Mouse (Mus musculus) hindbrain, embryonic 16.5 days (tissue): Measurements from ENCODE around the gene Foxr1. TPM values are rescaled to one million over a fixed set of nuclear protein-coding genes. Genes with fewer than 3 reads are reported as not detected.
"Not testable (repeated sequence)": the region's sequence is repeated elsewhere in the genome, so short reads cannot be mapped to it uniquely, and the experiment has no call there.

Experiments
- ATAC-seq: fragments of 200-750 bp; cut with Nextera tagmentation; 2 replicates; pipeline ENCODE4 v1.8.0; 2017; ENCODE audit warnings: moderate TSS enrichment, moderate library complexity
- H3K27ac ChIP-seq: fragments of 300-500 bp; sonication (generic); 2 replicates; pipeline ENCODE4 v1.5.1; 2014; ENCODE audit warnings: low read depth, mild to moderate bottlenecking, control low read depth, low read length, moderate library complexity
- H3K27me3 ChIP-seq: fragments of 300-500 bp; sonication (generic); replicated peaks from 2 replicates; pipeline ENCODE4 v1.6.1; 2014; ENCODE audit warnings: low read length; ENCODE audit not compliant: control insufficient read depth, insufficient read depth
- H3K36me3 ChIP-seq: fragments of 300-500 bp; sonication (generic); 2 replicates; pipeline ENCODE4 v1.6.1; 2014; ENCODE audit warnings: mild to moderate bottlenecking, low read length, moderate library complexity, mixed read lengths; ENCODE audit not compliant: control insufficient read depth, insufficient read depth
- H3K4me1 ChIP-seq: fragments of 300-500 bp; sonication (generic); 2 replicates; pipeline ENCODE4 v1.6.1; 2014; ENCODE audit warnings: low read depth, low read length; ENCODE audit not compliant: control insufficient read depth, insufficient read depth
- H3K4me2 ChIP-seq: fragments of 300-500 bp; sonication (generic); 2 replicates; pipeline ENCODE4 v1.6.1; 2014; ENCODE audit warnings: mild to moderate bottlenecking, low read length, control low read depth, moderate library complexity
- H3K4me3 ChIP-seq: fragments of 300-500 bp; sonication (generic); 2 replicates; pipeline ENCODE4 v1.5.1; 2014; ENCODE audit warnings: mild to moderate bottlenecking, low read length, control low read depth, moderate library complexity
- H3K9ac ChIP-seq: fragments of 300-500 bp; sonication (generic); 2 replicates; pipeline ENCODE4 v1.6.1; 2014; ENCODE audit warnings: low read depth, mild to moderate bottlenecking, control low read depth, low read length, moderate library complexity
- H3K9me3 ChIP-seq: fragments of 300-500 bp; sonication (generic); 2 replicates; pipeline ENCODE4 v1.6.1; 2014; ENCODE audit warnings: mild to moderate bottlenecking, low read length, moderate library complexity; ENCODE audit not compliant: control insufficient read depth
- WGBS: fragments of 180-500 bp; shearing (Covaris S2); extraction: QIAGEN DNeasy Blood & Tissue Kit; methylation state at CpG from one replicate; pipeline ENCODE4 v1.1.7; 2014; 5-methylcytosine and 5-hydroxymethylcytosine counted together
- polyA plus RNA-seq: library from polyadenylated mRNA; unstranded; fragments of >200 nt; fragmentation: Nextera tagmentation; extraction: Ambion mirVana; gene quantifications from 2 replicates; pipeline ENCODE4 v1.2.1, GENCODE M21; 2015

Foxr1 gene
- polyA plus RNA-seq, 1 experiment from 2014 or later, result not detected

- H3K4me3 ChIP-seq, ATAC-seq, H3K27ac ChIP-seq, H3K4me1 ChIP-seq, H3K9ac ChIP-seq, H3K27me3 ChIP-seq, H3K4me2 ChIP-seq, H3K9me3 ChIP-seq, H3K36me3 ChIP-seq: not testable (repeated sequence)
- whole genome bisulfite sequencing, result 96% methylated on average over 9 of the region's 9 CpGs
Observed at GRCm38 (mm10) chr9:44419730-44420129, 21.2 kb downstream of the Foxr1 start.

- ATAC-seq, result no peak
- Histone ChIP-seq H3K27ac (peak within 1 kb of the TSS; percentile 84), H3K27me3 (no peaks in the 10 kb centered on the region), H3K36me3 (peaks cover 6% of the 10 kb centered on the region; the same call in 1 of the 2 replicates), H3K4me3 (peak within 1 kb of the TSS; percentile 89), H3K9me3 (no peaks in the 10 kb centered on the region), H3K9ac (peak within 1 kb of the TSS; percentile 92), H3K4me1 (peaks cover 9% of the 10 kb centered on the region), H3K4me2 (peak within 1 kb of the TSS; percentile 74)
- 77% methylated on average over 14 of the region's 14 CpGs for WGBS
Observed at GRCm38 (mm10) chr9:44418519-44419385, 22.2 kb downstream of the Foxr1 start, which contains the start of gene Ccdc84. TSS of gene Ccdc84 (minus strand) at chr9:44418569.

- Histone ChIP-seq H3K4me2 (peak overlapping the region; percentile 74), H3K9ac (peak overlapping the region; percentile 92), H3K9me3 (no peaks in the 10 kb centered on the region), H3K4me3 (peak overlapping the region; percentile 89), H3K4me1 (peaks cover 9% of the 10 kb centered on the region), H3K36me3 (peaks cover 10% of the 10 kb centered on the region), H3K27ac (peak overlapping the region; percentile 84), H3K27me3 (no peaks in the 10 kb centered on the region)
- WGBS, result under 1% methylated on average over 38 of the region's 38 CpGs
- peak; percentile 89 for ATAC-seq
Observed at GRCm38 (mm10) chr9:44417892-44418363, 23.0 kb downstream of the Foxr1 start.

- H3K9ac ChIP-seq, result peak overlapping the region; percentile 92
- peaks cover 9% of the 10 kb centered on the region for H3K4me1 ChIP-seq
- 7% methylated on average over 26 of the region's 26 CpGs for WGBS
- no peaks in the 10 kb centered on the region for H3K9me3 ChIP-seq
- ATAC-seq, result no peak; the same call in 1 of the 2 replicates
- H3K4me2 ChIP-seq, result peak overlapping the region; percentile 74
- peaks cover 16% of the 10 kb centered on the region for H3K36me3 ChIP-seq
- H3K27me3 ChIP-seq, result no peaks in the 10 kb centered on the region
- H3K4me3 ChIP-seq, result peak overlapping the region; percentile 89
- H3K27ac ChIP-seq, result peak overlapping the region; percentile 84
Observed at GRCm38 (mm10) chr9:44417156-44417891, 23.6 kb downstream of the Foxr1 start.

GRCm38 (mm10) chr9:44412781-44413180 lies 28.2 kb downstream of the Foxr1 start:
- H3K9ac ChIP-seq, result no peak overlapping the region
- no peaks in the 10 kb centered on the region for H3K27me3 ChIP-seq
- H3K4me1 ChIP-seq, result peaks cover 11% of the 10 kb centered on the region
- 84% methylated on average over 2 of the region's 2 CpGs for WGBS
- no peak overlapping the region for H3K4me2 ChIP-seq
- peaks cover 42% of the 10 kb centered on the region for H3K36me3 ChIP-seq
- H3K27ac ChIP-seq, result no peak overlapping the region
- no peaks in the 10 kb centered on the region for H3K9me3 ChIP-seq
- H3K4me3 ChIP-seq, result no peak overlapping the region
- ATAC-seq, result no peak

GRCm38 (mm10) chr9:44412306-44412705 lies 28.6 kb downstream of the Foxr1 start:
- peaks cover 10% of the 10 kb centered on the region for H3K4me1 ChIP-seq
- H3K9me3 ChIP-seq, result no peaks in the 10 kb centered on the region
- H3K27ac ChIP-seq, result no peak overlapping the region
- H3K4me2 ChIP-seq, result no peak overlapping the region
- no peak overlapping the region for H3K9ac ChIP-seq
- no peak overlapping the region for H3K4me3 ChIP-seq
- WGBS, result 82% methylated on average over 4 of the region's 4 CpGs
- no peak for ATAC-seq
- H3K27me3 ChIP-seq, result no peaks in the 10 kb centered on the region
- peaks cover 42% of the 10 kb centered on the region for H3K36me3 ChIP-seq

GRCm38 (mm10) chr9:44411601-44412130 lies 29.3 kb downstream of the Foxr1 start:
- H3K4me2 ChIP-seq, result no peak overlapping the region
- ATAC-seq, result no peak
- H3K36me3 ChIP-seq, result peaks cover 42% of the 10 kb centered on the region
- no peaks in the 10 kb centered on the region for H3K27me3 ChIP-seq
- no peak overlapping the region for H3K4me3 ChIP-seq
- no peak overlapping the region for H3K27ac ChIP-seq
- no peaks in the 10 kb centered on the region for H3K9me3 ChIP-seq
- no peak overlapping the region for H3K9ac ChIP-seq
- peaks cover 6% of the 10 kb centered on the region for H3K4me1 ChIP-seq
- WGBS, result 75% methylated on average over 1 of the region's 1 CpGs

GRCm38 (mm10) chr9:44410647-44411336 lies 30.1 kb downstream of the Foxr1 start:
- Histone ChIP-seq H3K4me2 (no peak overlapping the region), H3K4me1 (peaks cover 11% of the 10 kb centered on the region), H3K9me3 (no peaks in the 10 kb centered on the region), H3K27me3 (no peaks in the 10 kb centered on the region), H3K9ac (no peak overlapping the region), H3K27ac (no peak overlapping the region), H3K4me3 (no peak overlapping the region), H3K36me3 (peaks cover 42% of the 10 kb centered on the region)
- ATAC-seq, result no peak
- WGBS, result 81% methylated on average over 2 of the region's 2 CpGs
